Mouse (Mus musculus) retina, adult 2 months (tissue): ENCODE results near the gene Catsperb.
"Not testable (repeated sequence)": the region's sequence is repeated elsewhere in the genome, so short reads cannot be mapped to it uniquely, and the experiment has no call there.

Experiments used
- DNase-seq: peaks from one replicate; pipeline ENCODE4 v3.0.0-alpha.2; 2012; ENCODE audit warnings: low read depth, low spot score

The Catsperb gene

GRCm38 (mm10) chr12:101404353-101404752 is at the start of gene Catsperb:
TSS of gene Catsperb (plus strand) at chr12:101404653.
- DNase-seq, result not testable (repeated sequence)

GRCm38 (mm10) chr12:101361468-101361867 is 43.0 kb upstream of the Catsperb start:
- DNase-seq, result not testable (repeated sequence)

- not testable (repeated sequence) for DNase-seq
Measured at GRCm38 (mm10) chr12:101381460-101381859, 23.0 kb upstream of the Catsperb start.

- DNase-seq, result no peak
Measured at GRCm38 (mm10) chr12:101426131-101426530, 21.7 kb downstream of the Catsperb start.

GRCm38 (mm10) chr12:101462051-101462450 is 57.6 kb downstream of the Catsperb start:
- DNase-seq, result no peak

- DNase-seq, result no peak
Measured at GRCm38 (mm10) chr12:101483571-101483970, 79.1 kb downstream of the Catsperb start.

- DNase-seq, result not testable (repeated sequence)
Measured at GRCm38 (mm10) chr12:101511326-101511725, 106.9 kb downstream of the Catsperb start.

GRCm38 (mm10) chr12:101606622-101607021 is 202.2 kb downstream of the Catsperb start:
- DNase-seq, result not testable (repeated sequence)

- no peak for DNase-seq
Measured at GRCm38 (mm10) chr12:101633137-101633536, 228.7 kb downstream of the Catsperb start.

GRCm38 (mm10) chr12:101667502-101667901 is 263.0 kb downstream of the Catsperb start:
- no peak for DNase-seq
